24 mouse cellular contexts compared by ENCODE assay signal in the genomic region with DNA sequence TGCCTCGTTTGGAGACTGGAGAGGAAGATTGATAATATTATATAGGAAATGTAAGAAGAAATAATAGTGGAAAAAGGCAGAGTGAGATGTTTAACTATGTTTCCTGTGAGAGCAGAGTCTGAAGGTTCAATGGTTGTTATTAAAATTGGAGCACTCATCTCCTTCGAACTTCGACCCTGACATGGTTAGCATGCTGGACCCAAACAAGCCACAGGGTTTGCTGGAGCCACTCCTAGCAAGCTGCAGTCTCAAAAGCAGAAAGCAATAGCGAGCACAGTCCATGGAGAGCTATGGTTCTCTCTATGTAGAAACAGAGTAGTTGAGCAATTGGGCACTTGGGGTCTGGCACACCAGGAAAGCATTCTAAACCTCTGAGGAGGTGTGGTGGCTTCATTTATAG. TPM values are rescaled to one million over a fixed set of nuclear protein-coding genes. Genes with fewer than 3 reads are reported as not detected.
A peak's percentile ranks its signal among the peaks of the same experiment; 100 is the strongest.
DNase-seq lines count a peak whose midpoint lies in the region; ATAC-seq and TF ChIP-seq lines count a peak whose summit lies in the region.
"Had no signal": no experiment of that assay in that cellular context is flagged by ENCODE, and none has a peak within 500 bp of the region (broad histone marks: within the 10 kb centered on the region; RNA-seq: fewer than 3 reads in every experiment).

No protein-coding gene starts in this region.

- TF ChIP-seq CTCF in lung, postnatal 0 days (IDR thresholded peaks at IDR 0.05) = no peak

- no peaks in the 10 kb centered on the region for H3K36me3 ChIP-seq in intestine, embryonic 16.5 days (ENCODE audit: control insufficient read depth, insufficient read depth, low read length)
- no peaks in the 10 kb centered on the region for H3K36me3 ChIP-seq in intestine, embryonic 15.5 days
- H3K36me3 ChIP-seq in lung, embryonic 16.5 days (ENCODE audit: control insufficient read depth, insufficient read depth, low read length) = no peaks in the 10 kb centered on the region
- H3K36me3 ChIP-seq in lung, postnatal 0 days (ENCODE audit: insufficient read depth, low read length) = no peaks in the 10 kb centered on the region
- H3K36me3 ChIP-seq: embryonic facial prominence, embryonic 12.5 days; limb, embryonic 12.5 days; liver, embryonic 15.5 days; midbrain, embryonic 10.5 days; neural tube, embryonic 13.5 days had no signal

- TF ChIP-seq EP300 in lung, postnatal 0 days (IDR thresholded peaks at IDR 0.05) = no peak

- H3K4me3 ChIP-seq in intestine, embryonic 16.5 days (ENCODE audit: low read length) = no peak overlapping the region
- no peak overlapping the region for H3K4me3 ChIP-seq in intestine, embryonic 15.5 days (replicated peaks)
- H3K4me3 ChIP-seq in lung, embryonic 16.5 days (ENCODE audit: low read length) = no peak overlapping the region
- no peak overlapping the region for H3K4me3 ChIP-seq in lung, postnatal 0 days (ENCODE audit: low read depth, low read length)
- H3K4me3 ChIP-seq: embryonic facial prominence, embryonic 12.5 days; gastrocnemius, adult 2 months; layer of hippocampus, adult 2 months; left cerebral cortex, adult 2 months; limb, embryonic 12.5 days; liver, embryonic 15.5 days; midbrain, embryonic 10.5 days; neural tube, embryonic 13.5 days had no signal

- no peak overlapping the region for H3K9ac ChIP-seq in intestine, embryonic 16.5 days (ENCODE audit: low read depth, low read length)
- no peak overlapping the region for H3K9ac ChIP-seq in intestine, embryonic 15.5 days
- H3K9ac ChIP-seq in lung, embryonic 16.5 days (ENCODE audit: low read length) = no peak overlapping the region
- H3K9ac ChIP-seq in lung, postnatal 0 days (replicated peaks; ENCODE audit: low read depth) = no peak overlapping the region
- H3K9ac ChIP-seq: embryonic facial prominence, embryonic 12.5 days; limb, embryonic 12.5 days; liver, embryonic 15.5 days; neural tube, embryonic 13.5 days had no signal

- peak; percentile 46; the same call in 1 of the 2 replicates for ATAC-seq in intestine, embryonic 16.5 days
- ATAC-seq in intestine, embryonic 15.5 days = no peak
- ATAC-seq in lung, embryonic 16.5 days (ENCODE audit: low read depth) = peak; percentile 36; the same call in 1 of the 2 replicates
- ATAC-seq in lung, postnatal 0 days = no peak; the same call in 1 of the 2 replicates
- ATAC-seq: forebrain, embryonic 16.5 days; hindbrain, embryonic 16.5 days; Patski had no signal

- H3K9me3 ChIP-seq in intestine, embryonic 16.5 days (ENCODE audit: control insufficient read depth, low read length) = no peaks in the 10 kb centered on the region
- no peaks in the 10 kb centered on the region for H3K9me3 ChIP-seq in intestine, embryonic 15.5 days
- no peaks in the 10 kb centered on the region for H3K9me3 ChIP-seq in lung, embryonic 16.5 days (ENCODE audit: control insufficient read depth, low read length)
- H3K9me3 ChIP-seq in lung, postnatal 0 days (ENCODE audit: low read length) = no peaks in the 10 kb centered on the region
- H3K9me3 ChIP-seq: embryonic facial prominence, embryonic 12.5 days; limb, embryonic 12.5 days; liver, embryonic 15.5 days; midbrain, embryonic 10.5 days; neural tube, embryonic 13.5 days had no signal

- no peak overlapping the region for H3K27ac ChIP-seq in intestine, embryonic 16.5 days (ENCODE audit: low read length)
- no peak overlapping the region for H3K27ac ChIP-seq in intestine, embryonic 15.5 days
- H3K27ac ChIP-seq in lung, embryonic 16.5 days (ENCODE audit: low read length) = no peak overlapping the region
- no peak overlapping the region for H3K27ac ChIP-seq in lung, postnatal 0 days (ENCODE audit: low read length)
- H3K27ac ChIP-seq: embryonic facial prominence, embryonic 12.5 days; gastrocnemius, adult 2 months; layer of hippocampus, adult 2 months; left cerebral cortex, adult 2 months; limb, embryonic 12.5 days; liver, embryonic 15.5 days; neural tube, embryonic 13.5 days had no signal

- no peak overlapping the region for H3K4me2 ChIP-seq in intestine, embryonic 16.5 days (ENCODE audit: low read depth, low read length)
- H3K4me2 ChIP-seq in intestine, embryonic 15.5 days (replicated peaks) = no peak overlapping the region
- no peak overlapping the region for H3K4me2 ChIP-seq in lung, embryonic 16.5 days (ENCODE audit: low read depth, low read length)
- H3K4me2 ChIP-seq in lung, postnatal 0 days (replicated peaks; ENCODE audit: low read depth, low read length) = no peak overlapping the region
- H3K4me2 ChIP-seq: embryonic facial prominence, embryonic 12.5 days; limb, embryonic 12.5 days; liver, embryonic 15.5 days had no signal

- H3K27me3 ChIP-seq in intestine, embryonic 16.5 days (replicated peaks; ENCODE audit: control insufficient read depth, insufficient read depth, low read length) = no peaks in the 10 kb centered on the region
- no peaks in the 10 kb centered on the region for H3K27me3 ChIP-seq in intestine, embryonic 15.5 days (replicated peaks)
- H3K27me3 ChIP-seq in lung, embryonic 16.5 days (ENCODE audit: control insufficient read depth, insufficient read depth, low read depth, low read length) = no peaks in the 10 kb centered on the region
- H3K27me3 ChIP-seq in lung, postnatal 0 days (replicated peaks; ENCODE audit: insufficient read depth, low read length) = no peaks in the 10 kb centered on the region
- H3K27me3 ChIP-seq: embryonic facial prominence, embryonic 12.5 days; liver, embryonic 15.5 days; Patski had no signal

- 0 out of 2 replicates have a peak, but pooled peaks cover 5% of the 10 kb centered on the region for H3K4me1 ChIP-seq in intestine, embryonic 16.5 days (ENCODE audit: control insufficient read depth, insufficient read depth, low read length)
- 0 out of 2 replicates have a peak, but pooled peaks cover 3% of the 10 kb centered on the region for H3K4me1 ChIP-seq in intestine, embryonic 15.5 days (replicated peaks)
- H3K4me1 ChIP-seq in lung, embryonic 16.5 days (replicated peaks; ENCODE audit: control insufficient read depth, insufficient read depth, low read length) = peaks cover 28% of the 10 kb centered on the region
- no peaks in the 10 kb centered on the region; the same call in 1 of the 2 replicates for H3K4me1 ChIP-seq in lung, postnatal 0 days (ENCODE audit: insufficient read depth, low read depth, low read length)
- H3K4me1 ChIP-seq: liver, embryonic 15.5 days had no signal

- WGBS in intestine, embryonic 16.5 days = 46% methylated on average over 4 of the region's 4 CpGs
- WGBS in intestine, embryonic 15.5 days = 51% methylated on average over 4 of the region's 4 CpGs
- 33% methylated on average over 4 of the region's 4 CpGs for WGBS in lung, embryonic 16.5 days
- 25% methylated on average over 4 of the region's 4 CpGs for WGBS in lung, postnatal 0 days

- no peak for DNase-seq in lung, postnatal 0 days (ENCODE audit: low spot score)
- DNase-seq in kidney, adult 9 months = peak; percentile 73
- DNase-seq in kidney, postnatal 36 days = peak; percentile 48 to 57
- DNase-seq in spleen, postnatal 36 days (ENCODE audit: low spot score in 2 of 2) = no peak
- DNase-seq: adrenal gland, postnatal 14 days; cerebellum, adult 11 months; cerebellum, adult 9-11 months; gastrocnemius, adult 2 months; gastrocnemius, postnatal 36 days; heart, postnatal 14 days; lung, postnatal 14 days had no signal

RNA-seq across cellular contexts. Expression of a gene that starts 59.4 kb away (rescaled TPM):
- 1.6 and 2.5 TPM in 2 replicates for polyA plus RNA-seq in intestine, embryonic 16.5 days (2015; fragmentation: Nextera tagmentation; extraction: Ambion mirVana)
- polyA plus RNA-seq in intestine, embryonic 15.5 days (2015; fragmentation: Nextera tagmentation; extraction: Ambion mirVana) = 2.1 and 2.5 TPM in 2 replicates
- 1.6 and 2.1 TPM in 2 replicates for polyA plus RNA-seq in lung, embryonic 16.5 days (2015; fragmentation: Nextera tagmentation; extraction: Ambion mirVana)
- polyA plus RNA-seq in lung, postnatal 0 days (2015; fragmentation: Nextera tagmentation; extraction: Ambion mirVana) = 0.76 and 0.82 TPM in 2 replicates

Comparison
In these comparisons a context has a peak if more than half of its experiments do, and no peak if none do; other contexts are left out.
1. ATAC-seq: peak in intestine, embryonic 16.5 days (single experiment) and lung, embryonic 16.5 days (single experiment); none in intestine, embryonic 15.5 days (single experiment) and lung, postnatal 0 days (single experiment).
2. DNase-seq: peak in kidney, adult 9 months (single experiment) and kidney, postnatal 36 days (2 of 2); none in lung, postnatal 0 days (single experiment) and spleen, postnatal 36 days (0 of 2).